Mouse (Mus musculus) embryonic fibroblast, embryonic 13.5 days (primary cell): ENCODE measurements around the gene A830018L16Rik.

Source experiments
- CTCF ChIP-seq: IDR thresholded peaks from 2 replicates; pipeline ENCODE4 v1.5.1; 2011; ENCODE audit warnings: mild to moderate bottlenecking, control low read depth, low read length, moderate library complexity, borderline replicate concordance; ENCODE audit not compliant: insufficient read depth
- POLR2A ChIP-seq: IDR thresholded peaks from 2 replicates; pipeline ENCODE4 v1.6.1; 2011; ENCODE audit warnings: low read depth, mild to moderate bottlenecking, control low read depth, low read length, moderate library complexity

DNA sequence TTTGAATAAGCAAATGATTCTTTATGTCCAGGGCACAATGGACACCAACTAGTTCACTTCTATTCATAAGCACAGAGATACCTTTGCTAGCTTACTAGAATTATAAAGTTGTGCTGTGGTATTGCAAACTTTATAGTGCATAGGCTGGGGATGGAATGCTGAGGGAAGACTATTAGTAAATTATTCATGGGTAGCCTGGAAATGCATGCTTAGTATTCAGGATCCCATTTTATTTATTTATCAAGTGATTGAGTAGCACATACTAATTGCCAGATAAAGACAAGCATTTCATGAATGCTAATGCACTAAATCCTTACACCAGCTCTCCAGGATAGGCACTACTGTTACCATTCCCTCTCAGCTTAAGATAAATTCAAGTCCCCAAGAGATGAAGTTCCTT, 8.4 kb upstream of the A830018L16Rik start:
- TF ChIP-seq POLR2A (no peak), CTCF (no peak)
